Mouse (Mus musculus): ENCODE measurements at regions not wholly inside any gene's neighbourhood (a gene's known extent, or its start where the extent isn't known, plus 50 kb on each side); places are given as distances from the start of the nearest gene placed in this dataset.
A peak's percentile ranks its signal among the peaks of the same experiment; 100 is the strongest.
"Not testable (repeated sequence)": the region's sequence is repeated elsewhere in the genome, so short reads cannot be mapped to it uniquely, and the experiment has no call there.

DNA sequence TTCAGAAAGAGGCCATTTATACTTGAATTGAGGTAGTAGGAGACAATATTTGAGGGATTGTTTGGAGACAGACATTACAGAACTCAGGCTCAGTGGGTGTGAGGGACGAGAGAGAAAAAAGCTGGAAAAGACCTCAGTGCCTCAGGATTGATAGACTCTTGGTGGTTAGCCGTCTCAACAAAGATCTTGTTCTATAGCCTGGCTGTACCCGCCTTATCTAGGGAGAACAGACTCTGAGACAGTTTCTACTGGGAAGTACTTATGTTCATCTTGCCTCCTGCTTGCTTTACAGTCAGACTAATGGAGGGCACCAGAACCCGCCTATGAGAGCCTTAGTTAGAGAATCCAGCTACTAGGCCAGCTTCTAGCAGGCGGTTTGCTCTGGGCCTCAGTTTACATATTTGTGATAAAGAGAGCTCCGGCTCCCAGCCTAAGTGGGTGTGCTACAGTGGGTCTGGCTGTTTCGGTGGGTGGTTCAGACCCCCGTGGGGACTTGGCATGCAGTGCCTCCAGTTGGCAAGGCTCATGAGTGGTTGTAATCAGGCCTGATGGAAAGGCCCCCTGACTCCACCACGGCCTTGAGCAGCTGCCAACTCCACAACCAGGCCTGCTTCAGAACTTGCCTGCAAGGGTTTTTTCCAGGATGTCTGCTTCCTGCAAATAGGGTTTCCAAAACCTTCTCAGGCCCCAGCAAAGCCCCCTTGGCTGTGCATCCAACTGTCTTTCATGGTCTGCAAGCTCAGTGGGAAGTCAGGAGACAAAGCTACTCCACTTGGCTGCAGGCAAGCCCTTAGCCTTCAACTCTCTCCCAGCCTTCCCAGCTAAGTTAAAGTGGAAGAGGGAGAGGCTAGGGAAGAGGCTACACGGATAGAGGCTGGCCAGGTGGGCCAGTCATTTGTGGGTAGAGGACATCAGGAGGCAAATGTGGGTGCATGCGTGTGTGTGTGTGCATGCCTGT is 124.1 kb downstream of the Zfp36l1 start:
- 41% methylated on average over 11 of the region's 11 CpGs for WGBS
- no peak overlapping the region for H3K9ac ChIP-seq

DNA sequence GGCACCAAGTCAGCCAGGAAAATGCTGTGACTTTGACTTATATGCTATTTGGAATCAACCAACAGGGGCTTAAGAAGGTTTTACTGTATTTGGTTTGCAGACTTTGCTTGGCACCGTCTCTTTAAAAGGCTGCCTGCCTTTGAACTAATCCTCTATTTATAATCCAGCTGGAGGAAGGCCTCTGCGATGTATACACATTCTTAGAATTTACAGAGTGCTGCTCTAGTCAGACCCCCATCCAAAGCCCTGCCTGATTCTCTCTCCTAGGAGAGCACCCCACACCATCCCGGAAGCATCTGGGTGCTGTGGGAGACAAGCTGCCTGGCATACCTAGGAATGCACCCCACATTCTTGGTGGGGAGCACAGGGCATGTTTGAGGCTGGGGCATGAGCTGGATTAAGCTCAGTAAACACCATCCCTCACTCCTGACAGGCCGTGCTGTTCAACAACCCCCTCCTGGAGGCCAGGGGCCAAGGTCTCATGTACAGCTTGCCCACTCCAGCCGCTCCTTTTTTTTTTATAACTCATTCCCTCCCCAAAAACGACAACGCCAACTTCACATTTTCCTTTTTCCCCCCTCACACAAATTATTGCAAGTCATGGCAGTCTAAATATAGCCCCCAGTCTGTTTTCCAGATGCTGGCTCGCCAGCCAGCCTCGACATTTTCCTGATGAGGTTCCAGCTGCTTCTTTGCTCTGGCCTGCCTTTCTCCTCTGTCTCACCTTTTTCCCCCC is 126.4 kb downstream of the Zfp36l1 start:
- no peaks in the 10 kb centered on the region for H3K27me3 ChIP-seq
- 0 out of 2 replicates have a peak, but pooled peaks have one; percentile 32 for ATAC-seq (ENCODE audit: insufficient number of reproducible peaks, low FRiP score, low TSS enrichment, low read depth)
- H3K9ac ChIP-seq = no peak overlapping the region
- no peaks in the 10 kb centered on the region for H3K9me3 ChIP-seq (replicated peaks)
- H3K36me3 ChIP-seq = no peaks in the 10 kb centered on the region
- H3K4me1 ChIP-seq = peaks cover 75% of the 10 kb centered on the region
- H3K4me3 ChIP-seq (replicated peaks) = no peak overlapping the region
- peak overlapping the region; percentile 0; the same call in 1 of the 2 replicates for H3K4me2 ChIP-seq (replicated peaks)
- WGBS = 9% methylated on average over 9 of the region's 9 CpGs
- peak overlapping the region; percentile 87 for H3K27ac ChIP-seq (replicated peaks)

More for the DNA sequence above, 124.1 kb downstream of the Zfp36l1 start:
- Histone ChIP-seq H3K36me3 (no peaks in the 10 kb centered on the region), H3K4me1 (peaks cover 84% of the 10 kb centered on the region), H3K27me3 (no peaks in the 10 kb centered on the region), H3K27ac (replicated peaks) (peak overlapping the region; percentile 89), H3K4me3 (replicated peaks) (no peak overlapping the region), H3K9me3 (replicated peaks) (no peaks in the 10 kb centered on the region), H3K4me2 (replicated peaks) (no peak overlapping the region)
- ATAC-seq (ENCODE audit: insufficient number of reproducible peaks, low FRiP score, low TSS enrichment, low read depth) = peak; percentile 56

DNA sequence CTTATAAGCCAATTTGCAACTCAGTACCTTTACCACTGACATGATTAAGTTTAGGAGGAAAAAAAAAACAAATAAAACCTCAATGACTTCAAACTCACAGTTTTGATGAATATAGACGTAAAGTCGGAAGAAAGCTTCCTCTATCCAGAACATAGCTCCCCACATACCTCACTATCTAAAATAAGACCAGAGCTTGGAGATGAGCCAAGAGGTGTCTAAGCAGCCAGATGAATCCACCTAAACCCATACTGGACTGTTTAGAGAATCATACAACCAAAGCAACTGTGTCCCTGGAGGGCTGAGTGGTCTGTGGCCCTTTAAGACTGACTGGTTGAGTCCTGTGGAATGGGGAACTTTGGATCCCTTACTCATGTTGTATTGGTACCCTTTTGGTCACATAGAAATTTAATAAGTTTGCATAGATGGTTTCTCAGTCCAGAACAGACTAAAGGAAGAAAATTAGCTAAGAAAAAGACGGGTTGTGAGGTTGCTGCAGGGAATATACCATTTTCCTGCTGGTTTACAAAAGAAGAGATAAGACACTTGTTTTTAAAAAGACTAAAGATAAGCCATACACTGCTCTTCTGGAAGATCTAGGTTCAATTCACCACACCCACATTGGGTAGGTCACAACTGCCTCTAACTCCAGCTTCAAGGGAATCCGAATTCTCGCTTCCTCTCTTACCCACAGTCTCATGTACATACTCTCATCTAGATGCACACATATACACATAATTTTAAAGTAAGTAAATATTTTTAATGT is 127.6 kb downstream of the Zfp36l1 start:
- peak overlapping the region; percentile 36; the same call in 1 of the 2 replicates for H3K27ac ChIP-seq (replicated peaks)

DNA sequence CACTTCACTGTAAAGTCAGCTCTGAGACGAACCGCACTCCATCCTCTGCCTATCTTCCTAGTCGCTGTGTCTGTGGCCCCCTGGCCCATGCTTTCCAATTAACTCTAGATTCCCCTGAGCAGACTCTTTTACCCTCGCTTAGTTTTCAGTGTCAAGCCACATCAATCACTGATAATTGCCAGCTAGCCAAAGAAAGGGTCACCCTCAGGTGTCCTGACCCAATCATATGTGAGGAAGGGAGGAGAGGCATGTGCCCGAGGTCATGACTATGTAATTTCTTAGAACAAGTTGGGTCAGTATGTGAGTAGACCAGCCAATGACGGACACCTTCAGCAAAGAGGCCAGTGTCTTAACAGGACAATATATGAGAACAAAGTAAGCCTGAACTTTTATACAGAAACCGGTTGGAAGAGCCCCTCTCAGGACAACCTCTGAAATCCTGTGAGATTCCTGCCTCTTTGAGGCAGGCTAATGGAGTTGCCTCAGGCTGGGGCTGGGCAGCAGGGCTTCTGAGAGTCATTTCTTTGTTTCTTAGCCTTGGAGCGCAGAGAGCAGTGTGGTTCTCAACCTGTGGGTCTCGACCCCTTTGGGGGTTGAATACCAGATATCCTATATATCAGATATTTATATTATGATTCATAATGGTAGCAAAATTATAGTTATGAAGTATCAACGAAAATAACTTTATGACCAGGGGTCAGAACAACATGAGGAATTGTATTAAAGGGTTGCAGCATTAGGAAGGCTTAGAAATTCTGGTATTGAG is 128.6 kb downstream of the Zfp36l1 start:
- no peaks in the 10 kb centered on the region for H3K27me3 ChIP-seq
- no peak overlapping the region for H3K4me2 ChIP-seq (replicated peaks)
- no peaks in the 10 kb centered on the region for H3K36me3 ChIP-seq
- H3K27ac ChIP-seq (replicated peaks) = 0 out of 2 replicates have a peak overlapping the region, but pooled peaks have one; percentile 28
- H3K9ac ChIP-seq = no peak overlapping the region
- no peak for ATAC-seq (ENCODE audit: insufficient number of reproducible peaks, low FRiP score, low TSS enrichment, low read depth)
- no peaks in the 10 kb centered on the region for H3K9me3 ChIP-seq (replicated peaks)
- H3K4me3 ChIP-seq (replicated peaks) = no peak overlapping the region
- peaks cover 53% of the 10 kb centered on the region for H3K4me1 ChIP-seq
- WGBS = 45% methylated on average over 10 of the region's 10 CpGs

More for the DNA sequence above, 127.6 kb downstream of the Zfp36l1 start:
- peaks cover 62% of the 10 kb centered on the region for H3K4me1 ChIP-seq
- no peak overlapping the region for H3K4me2 ChIP-seq (replicated peaks)
- no peak overlapping the region for H3K4me3 ChIP-seq (replicated peaks)
- no peaks in the 10 kb centered on the region for H3K36me3 ChIP-seq
- no peaks in the 10 kb centered on the region for H3K27me3 ChIP-seq
- no peak for ATAC-seq (ENCODE audit: insufficient number of reproducible peaks, low FRiP score, low TSS enrichment, low read depth)
- H3K9ac ChIP-seq = no peak overlapping the region
- WGBS = 63% methylated on average over 5 of the region's 5 CpGs
- H3K9me3 ChIP-seq (replicated peaks) = no peaks in the 10 kb centered on the region

DNA sequence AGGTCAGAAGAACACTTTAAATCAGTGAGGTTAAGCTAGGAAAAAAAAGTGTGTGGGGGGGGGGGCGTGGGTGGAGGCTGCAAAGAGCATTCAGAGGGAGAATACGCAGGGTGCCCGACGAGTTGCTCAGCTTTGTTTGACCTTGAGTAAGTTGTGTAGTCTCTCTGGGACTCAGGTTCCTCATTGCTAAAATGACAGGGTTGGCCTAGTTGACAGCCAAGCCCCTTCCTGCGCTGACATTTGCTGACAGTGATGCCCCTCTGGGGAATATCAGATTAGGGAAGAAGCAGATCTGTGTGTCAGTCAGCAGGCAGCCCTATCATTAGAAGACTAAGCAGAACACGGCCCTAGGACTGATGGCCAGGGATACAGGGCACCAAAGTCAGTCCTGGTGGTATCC is 129.6 kb downstream of the Zfp36l1 start:
- no peaks in the 10 kb centered on the region for H3K36me3 ChIP-seq
- H3K9ac ChIP-seq = no peak overlapping the region
- 54% methylated on average over 6 of the region's 6 CpGs for WGBS
- H3K27me3 ChIP-seq = no peaks in the 10 kb centered on the region
- ATAC-seq (ENCODE audit: insufficient number of reproducible peaks, low FRiP score, low TSS enrichment, low read depth) = no peak
- no peak overlapping the region for H3K27ac ChIP-seq (replicated peaks)
- no peak overlapping the region for H3K4me2 ChIP-seq (replicated peaks)
- peaks cover 43% of the 10 kb centered on the region for H3K4me1 ChIP-seq
- no peaks in the 10 kb centered on the region for H3K9me3 ChIP-seq (replicated peaks)
- H3K4me3 ChIP-seq (replicated peaks) = no peak overlapping the region

DNA sequence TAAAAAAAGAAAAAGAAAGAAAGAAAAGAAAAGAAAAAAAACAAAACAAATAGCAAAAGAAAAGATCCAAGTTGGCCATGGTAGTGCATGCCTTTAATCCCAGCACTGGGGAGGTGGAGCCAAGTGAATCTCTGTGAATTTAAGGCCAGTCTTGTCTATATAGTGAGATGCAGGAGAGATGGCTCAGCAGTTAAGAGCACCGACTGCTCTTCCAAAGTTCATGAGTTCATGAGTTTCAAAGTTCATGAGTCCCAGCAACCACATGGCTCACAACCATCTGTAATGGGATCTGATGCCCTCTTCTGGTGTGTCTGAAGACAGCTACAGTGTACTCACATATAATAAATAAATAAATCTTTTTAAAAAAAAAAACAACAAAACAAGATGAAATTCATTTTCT is 130.3 kb downstream of the Zfp36l1 start:
- 73% methylated on average over 1 of the region's 1 CpGs for WGBS
- not testable (repeated sequence) for H3K36me3 ChIP-seq; ATAC-seq (ENCODE audit: insufficient number of reproducible peaks, low FRiP score, low TSS enrichment, low read depth)

DNA sequence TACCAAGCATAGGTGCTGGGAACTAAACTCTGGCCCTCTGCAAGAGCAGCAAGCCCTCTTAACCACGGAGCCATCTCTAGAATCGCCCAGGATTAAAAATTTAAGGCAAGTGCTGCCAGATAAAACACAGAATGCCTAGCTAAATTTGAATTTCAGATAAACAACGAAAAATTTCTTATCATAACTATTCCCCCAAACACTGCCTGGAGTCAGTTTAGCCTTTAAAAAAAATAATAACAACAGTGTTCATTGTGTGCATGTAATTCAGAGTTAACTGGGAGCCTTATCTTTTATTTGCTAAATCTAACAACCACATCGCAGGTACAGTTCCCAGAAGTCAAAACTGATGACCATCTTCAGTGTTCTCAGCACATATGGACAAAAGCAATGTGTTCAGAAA is 132.1 kb downstream of the Zfp36l1 start:
- Histone ChIP-seq H3K27ac (replicated peaks) (no peak overlapping the region), H3K4me3 (replicated peaks) (no peak overlapping the region), H3K9me3 (replicated peaks) (no peaks in the 10 kb centered on the region), H3K4me2 (replicated peaks) (no peak overlapping the region), H3K27me3 (no peaks in the 10 kb centered on the region), H3K4me1 (peaks cover 29% of the 10 kb centered on the region), H3K36me3 (no peaks in the 10 kb centered on the region), H3K9ac (no peak overlapping the region)
- WGBS = 77% methylated on average over 4 of the region's 4 CpGs
- no peak for ATAC-seq (ENCODE audit: insufficient number of reproducible peaks, low FRiP score, low TSS enrichment, low read depth)

More for the DNA sequence above, 130.3 kb downstream of the Zfp36l1 start:
- H3K9ac ChIP-seq; H3K27ac ChIP-seq (replicated peaks); H3K9me3 ChIP-seq (replicated peaks); H3K4me2 ChIP-seq (replicated peaks); H3K4me3 ChIP-seq (replicated peaks); H3K27me3 ChIP-seq: not testable (repeated sequence)
- peaks cover 39% of the 10 kb centered on the region for H3K4me1 ChIP-seq

DNA sequence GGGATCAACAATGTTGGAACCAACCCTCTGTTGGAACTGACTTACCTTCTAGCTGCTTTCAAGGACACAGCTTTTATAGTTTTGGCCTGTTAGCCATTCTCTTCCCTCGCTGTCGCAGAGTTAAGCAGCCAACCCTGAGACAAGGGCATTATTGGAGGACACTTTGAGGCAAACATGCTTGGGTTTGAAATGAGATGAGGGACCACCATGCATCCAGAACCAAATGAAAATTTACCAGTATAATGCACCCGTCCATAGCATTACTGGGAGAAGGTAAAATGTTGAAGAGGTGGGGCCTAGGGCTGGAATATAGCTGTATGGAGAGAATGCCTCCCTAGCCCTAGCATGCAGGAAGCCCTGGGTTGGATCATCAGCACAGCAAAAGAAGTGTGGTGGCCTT is 135.7 kb downstream of the Zfp36l1 start:
- 96% methylated on average over 3 of the region's 3 CpGs for WGBS
- no peak overlapping the region for H3K27ac ChIP-seq (replicated peaks)
- ATAC-seq (ENCODE audit: insufficient number of reproducible peaks, low FRiP score, low TSS enrichment, low read depth) = no peak
- H3K4me1 ChIP-seq = peaks cover 31% of the 10 kb centered on the region
- H3K9ac ChIP-seq = no peak overlapping the region
- no peaks in the 10 kb centered on the region for H3K36me3 ChIP-seq
- H3K9me3 ChIP-seq (replicated peaks) = no peaks in the 10 kb centered on the region
- no peak overlapping the region for H3K4me2 ChIP-seq (replicated peaks)
- no peak overlapping the region for H3K4me3 ChIP-seq (replicated peaks)
- H3K27me3 ChIP-seq = no peaks in the 10 kb centered on the region

DNA sequence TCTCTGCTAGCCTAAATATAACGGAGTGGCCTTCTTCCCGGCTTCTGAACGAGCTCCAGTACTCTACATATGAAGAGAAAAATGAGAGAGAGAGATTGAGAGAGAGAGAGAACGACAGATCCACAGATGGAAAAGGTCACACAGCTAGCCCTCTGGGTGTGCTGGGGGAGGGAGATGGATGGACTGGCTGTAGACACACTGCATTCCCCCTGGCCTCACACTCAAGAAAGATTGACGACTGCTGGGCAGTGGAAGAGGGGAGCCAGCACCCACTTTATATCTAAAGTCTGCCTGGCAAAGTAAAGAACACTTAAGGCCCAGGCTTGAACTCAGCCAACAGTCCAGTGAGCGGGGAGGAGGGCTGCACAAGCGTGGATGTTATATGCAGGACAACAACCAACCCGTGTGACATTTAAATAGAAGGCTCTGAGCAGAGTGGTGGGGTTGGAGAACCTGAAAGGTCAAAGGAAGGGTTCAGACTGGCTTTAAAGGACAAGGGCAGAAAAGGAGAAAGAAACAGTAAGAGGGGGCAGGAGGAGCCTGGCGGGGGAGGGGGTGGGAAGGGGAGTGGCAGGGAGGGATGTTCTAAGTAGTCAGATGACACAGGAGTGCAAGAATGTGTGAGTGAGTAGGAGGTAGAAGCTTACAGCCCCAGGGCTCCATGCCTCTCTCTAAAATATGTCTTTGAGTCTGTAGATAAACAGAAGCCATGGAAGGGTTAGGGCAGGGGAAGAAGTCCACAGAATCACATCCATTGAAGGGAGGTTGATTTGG is 137.2 kb downstream of the Zfp36l1 start:
- peaks cover 46% of the 10 kb centered on the region for H3K4me1 ChIP-seq
- H3K36me3 ChIP-seq = no peaks in the 10 kb centered on the region
- H3K4me2 ChIP-seq (replicated peaks) = no peak overlapping the region
- 47% methylated on average over 9 of the region's 9 CpGs for WGBS
- H3K27me3 ChIP-seq = no peaks in the 10 kb centered on the region
- no peaks in the 10 kb centered on the region for H3K9me3 ChIP-seq (replicated peaks)
- ATAC-seq (ENCODE audit: insufficient number of reproducible peaks, low FRiP score, low TSS enrichment, low read depth) = no peak
- H3K4me3 ChIP-seq (replicated peaks) = no peak overlapping the region
- H3K27ac ChIP-seq (replicated peaks) = peak overlapping the region; percentile 92
- H3K9ac ChIP-seq = no peak overlapping the region

DNA sequence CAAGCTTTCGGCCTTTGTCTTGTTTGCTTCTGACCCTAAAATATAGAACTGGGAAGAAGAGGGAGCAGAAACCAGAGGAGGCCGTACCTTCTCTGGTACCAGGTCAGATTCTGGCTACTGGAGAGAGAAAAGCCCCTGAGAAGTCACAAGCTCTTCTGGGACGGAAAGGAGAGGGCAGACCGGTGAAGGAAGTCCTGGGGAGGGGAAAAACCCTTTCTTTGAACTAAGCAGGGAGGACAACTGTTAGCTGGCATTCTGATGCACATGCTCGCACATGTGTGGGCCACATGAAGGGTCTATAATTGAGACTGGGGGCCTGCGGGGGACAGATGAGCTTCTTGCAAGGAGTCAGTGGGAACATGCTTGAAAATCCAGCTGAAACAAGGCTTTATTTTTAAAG is 137.8 kb downstream of the Zfp36l1 start:
- Histone ChIP-seq H3K4me2 (replicated peaks) (no peak overlapping the region), H3K36me3 (no peaks in the 10 kb centered on the region), H3K27me3 (no peaks in the 10 kb centered on the region), H3K4me1 (peaks cover 52% of the 10 kb centered on the region), H3K4me3 (replicated peaks) (no peak overlapping the region), H3K9ac (no peak overlapping the region), H3K9me3 (replicated peaks) (no peaks in the 10 kb centered on the region), H3K27ac (replicated peaks) (peak overlapping the region; percentile 92)
- WGBS = 43% methylated on average over 6 of the region's 6 CpGs
- ATAC-seq (ENCODE audit: insufficient number of reproducible peaks, low FRiP score, low TSS enrichment, low read depth) = no peak
